Mouse (Mus musculus) stomach, embryonic 14.5 days (tissue): ENCODE data around the gene Lig1. TPM values are rescaled to one million over a fixed set of nuclear protein-coding genes. Genes with fewer than 3 reads are reported as not detected.

Source experiments
- ATAC-seq: fragments of 200-750 bp; cut with Nextera tagmentation; 2 replicates; pipeline ENCODE4 v1.8.0; 2017; ENCODE audit warnings: low read depth, moderate TSS enrichment; ENCODE audit not compliant: insufficient number of reproducible peaks, insufficient read depth, low FRiP score
- H3K27ac ChIP-seq: fragments of 300-500 bp; sonication (generic); 2 replicates; pipeline ENCODE4 v1.5.1; 2014; ENCODE audit warnings: mild to moderate bottlenecking, low read length, moderate library complexity, mixed read lengths
- H3K27me3 ChIP-seq: fragments of 300-500 bp; sonication (generic); 2 replicates; pipeline ENCODE4 v1.6.1; 2014; ENCODE audit warnings: low read length, control low read depth, mixed read lengths; ENCODE audit not compliant: control insufficient read depth, insufficient read depth
- H3K36me3 ChIP-seq: fragments of 300-500 bp; sonication (generic); 2 replicates; pipeline ENCODE4 v1.6.1; 2014; ENCODE audit warnings: mild to moderate bottlenecking, control low read depth, low read length, moderate library complexity, mixed read lengths; ENCODE audit not compliant: control insufficient read depth, insufficient read depth
- H3K4me1 ChIP-seq: fragments of 300-500 bp; sonication (generic); 2 replicates; pipeline ENCODE4 v1.6.1; 2014; ENCODE audit warnings: low read length, control low read depth, mixed read lengths; ENCODE audit not compliant: control insufficient read depth, insufficient read depth
- H3K4me2 ChIP-seq: fragments of 300-500 bp; sonication (generic); replicated peaks from 2 replicates; pipeline ENCODE4 v1.6.1; 2014; ENCODE audit warnings: low read depth, low read length, control low read depth
- H3K4me3 ChIP-seq: fragments of 300-500 bp; sonication (generic); 2 replicates; pipeline ENCODE4 v1.5.1; 2014; ENCODE audit warnings: low read depth, low read length, control low read depth
- H3K9ac ChIP-seq: fragments of 300-500 bp; sonication (generic); replicated peaks from 2 replicates; pipeline ENCODE4 v1.6.1; 2014; ENCODE audit warnings: low read depth, mild to moderate bottlenecking, control low read depth, low read length, moderate library complexity, mixed read lengths
- H3K9me3 ChIP-seq: fragments of 300-500 bp; sonication (generic); 2 replicates; pipeline ENCODE4 v1.6.1; 2016; ENCODE audit warnings: low read depth, low read length, control low read depth; ENCODE audit not compliant: control insufficient read depth
- WGBS: fragments of 180-500 bp; shearing (Covaris S2); extraction: QIAGEN DNeasy Blood & Tissue Kit; methylation state at CpG from one replicate; pipeline ENCODE4 v1.1.7; 2014; 5-methylcytosine and 5-hydroxymethylcytosine counted together
- polyA plus RNA-seq: library from polyadenylated mRNA; unstranded; fragments of >200 nt; fragmentation: Nextera tagmentation; extraction: Ambion mirVana; gene quantifications from 2 replicates; pipeline ENCODE4 v1.2.1, GENCODE M21; 2014

The Lig1 gene
- 117 and 124 TPM in 2 replicates for polyA plus RNA-seq

DNA sequence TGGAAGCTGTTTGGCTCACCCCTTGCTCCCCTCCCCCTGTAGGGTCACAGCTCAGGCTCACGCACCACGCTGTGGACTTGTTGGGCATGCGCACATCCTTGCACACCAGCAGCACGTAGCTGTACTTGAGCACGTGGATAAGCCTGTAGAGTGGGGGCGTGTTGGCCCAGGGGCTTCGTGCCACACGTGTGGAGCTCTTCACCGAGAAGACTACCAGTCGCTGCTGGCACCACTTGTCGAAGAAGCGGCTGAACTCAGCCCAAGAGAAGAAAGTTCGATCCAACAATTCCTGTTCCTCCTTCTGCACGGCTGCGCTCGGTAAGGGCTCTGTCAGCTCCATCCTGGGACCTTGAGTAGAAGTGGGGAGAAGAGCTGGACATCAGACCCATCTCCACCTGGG lies at the start of gene Lig1:
Gene Lig1, plus strand, starts transcription at position 203 of the 400 bp plus-strand sequence.
- peaks cover 15% of the 10 kb centered on the region for H3K36me3 ChIP-seq
- ATAC-seq, result no peak
- WGBS, result 97% methylated on average over 16 of the region's 16 CpGs
- no peaks in the 10 kb centered on the region for H3K27me3 ChIP-seq
- no peaks in the 10 kb centered on the region for H3K9me3 ChIP-seq
- H3K4me1 ChIP-seq, result no peaks in the 10 kb centered on the region
- H3K4me2 ChIP-seq, result peak within 1 kb of the TSS; percentile 74
- peak within 1 kb of the TSS; percentile 42 for H3K4me3 ChIP-seq
- peak within 1 kb of the TSS; percentile 35; the same call in 1 of the 2 replicates for H3K27ac ChIP-seq
- H3K9ac ChIP-seq, result peak within 1 kb of the TSS; percentile 32

DNA sequence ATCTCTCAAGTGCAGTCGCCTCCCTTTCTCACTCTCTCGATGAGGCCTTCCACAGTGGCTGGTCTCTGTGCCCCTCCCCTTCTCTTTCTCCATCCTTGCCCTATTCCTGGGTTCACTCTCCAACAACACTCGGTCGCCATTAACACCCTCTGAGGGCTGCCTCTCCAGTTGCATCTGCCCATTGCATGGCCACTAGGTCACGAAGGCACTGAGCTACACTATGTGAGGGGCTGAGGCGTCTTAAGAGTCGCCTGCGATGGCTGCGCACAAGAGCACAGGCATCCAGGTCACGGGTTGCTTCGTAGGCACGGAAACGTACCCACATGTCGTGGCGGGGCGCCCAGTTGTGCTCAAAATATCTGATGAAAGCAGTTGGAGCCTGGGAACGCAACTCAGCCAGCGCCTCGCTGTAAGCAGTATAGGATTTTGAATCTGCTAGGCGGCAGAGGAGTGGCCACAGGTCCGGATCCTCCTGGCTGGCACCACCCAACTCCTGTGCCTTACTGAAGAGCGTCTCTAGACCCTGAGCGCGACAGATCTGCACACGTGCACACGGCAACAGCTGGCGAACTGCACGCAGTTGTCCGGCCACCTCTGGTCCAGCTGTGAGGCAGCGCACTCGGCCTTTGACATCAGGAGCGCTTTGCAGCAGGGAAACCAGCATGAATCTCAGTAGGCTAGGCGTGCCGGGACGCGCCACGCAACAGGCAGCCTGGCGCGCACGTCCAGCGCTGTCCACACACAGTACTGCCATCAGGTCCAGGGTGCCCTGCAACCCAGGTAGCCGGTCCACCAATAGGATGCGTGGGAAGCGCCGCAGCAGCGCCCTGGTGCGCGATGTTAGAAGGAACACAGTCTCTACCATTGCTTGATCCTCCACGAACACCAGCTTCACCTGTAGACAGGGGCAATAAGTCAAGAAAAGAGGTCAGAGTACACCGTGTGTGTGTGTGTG lies 16.1 kb upstream of the Lig1 start:
- Histone ChIP-seq H3K9ac (no peak overlapping the region), H3K27ac (no peak overlapping the region), H3K4me1 (no peaks in the 10 kb centered on the region), H3K36me3 (no peaks in the 10 kb centered on the region), H3K4me3 (no peak overlapping the region), H3K4me2 (no peak overlapping the region), H3K9me3 (no peaks in the 10 kb centered on the region), H3K27me3 (no peaks in the 10 kb centered on the region)
- 0 out of 2 replicates have a peak, but pooled peaks have one; percentile 33 for ATAC-seq
- 41% methylated on average over 50 of the region's 50 CpGs for WGBS

DNA sequence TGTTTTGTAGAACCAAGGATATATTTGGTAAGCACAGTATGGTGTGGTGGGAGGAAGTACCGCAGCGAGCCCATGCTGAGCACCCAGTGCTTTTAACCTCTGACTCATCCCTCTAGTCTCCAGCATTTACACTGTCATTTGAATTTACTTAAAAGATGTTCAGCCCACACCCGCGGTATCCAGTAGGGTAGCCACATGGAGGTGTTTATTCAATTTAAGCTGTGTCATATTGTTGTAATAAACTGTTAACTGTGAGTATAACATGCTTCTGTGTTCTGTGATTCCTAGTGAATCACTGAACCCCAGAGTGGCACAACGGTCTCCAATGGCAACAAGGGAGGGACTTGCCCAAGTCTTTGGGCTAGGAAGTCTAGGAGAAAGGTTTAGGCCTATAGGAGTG lies 13.2 kb upstream of the Lig1 start:
- H3K9me3 ChIP-seq, result no peaks in the 10 kb centered on the region
- WGBS, result 83% methylated on average over 5 of the region's 5 CpGs
- ATAC-seq, result no peak

DNA sequence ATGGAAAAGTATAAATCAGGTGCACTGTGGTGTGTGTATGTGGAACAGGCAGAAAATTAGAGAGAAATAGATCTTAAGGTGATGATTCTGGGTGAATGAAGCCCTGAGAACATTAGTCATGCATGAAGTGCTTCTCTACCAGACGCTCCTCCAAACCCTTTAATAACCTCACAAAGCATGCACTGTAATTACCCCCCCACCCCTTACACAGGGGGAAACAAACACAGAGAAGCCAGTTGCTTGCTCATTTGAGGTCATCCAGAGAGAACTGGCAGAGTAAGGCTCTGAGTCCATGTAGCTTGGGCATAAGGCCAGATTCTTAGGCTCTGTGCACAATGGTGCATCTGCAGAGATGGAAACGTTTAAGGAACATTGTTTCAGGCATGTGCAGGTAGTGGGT lies 12.7 kb upstream of the Lig1 start:
- Histone ChIP-seq H3K4me3 (no peak overlapping the region), H3K4me1 (no peaks in the 10 kb centered on the region), H3K36me3 (peaks cover 3% of the 10 kb centered on the region; the same call in 1 of the 2 replicates), H3K9ac (no peak overlapping the region), H3K27me3 (no peaks in the 10 kb centered on the region), H3K27ac (no peak overlapping the region), H3K9me3 (no peaks in the 10 kb centered on the region), H3K4me2 (no peak overlapping the region)
- WGBS, result 69% methylated on average over 2 of the region's 2 CpGs
- ATAC-seq, result no peak

More for the DNA sequence above, 13.2 kb upstream of the Lig1 start:
- no peak overlapping the region for H3K27ac ChIP-seq
- H3K9ac ChIP-seq, result no peak overlapping the region
- H3K4me3 ChIP-seq, result no peak overlapping the region
- no peaks in the 10 kb centered on the region for H3K4me1 ChIP-seq
- H3K27me3 ChIP-seq, result no peaks in the 10 kb centered on the region
- peaks cover under 1% of the 10 kb centered on the region; the same call in 1 of the 2 replicates for H3K36me3 ChIP-seq
- H3K4me2 ChIP-seq, result no peak overlapping the region

DNA sequence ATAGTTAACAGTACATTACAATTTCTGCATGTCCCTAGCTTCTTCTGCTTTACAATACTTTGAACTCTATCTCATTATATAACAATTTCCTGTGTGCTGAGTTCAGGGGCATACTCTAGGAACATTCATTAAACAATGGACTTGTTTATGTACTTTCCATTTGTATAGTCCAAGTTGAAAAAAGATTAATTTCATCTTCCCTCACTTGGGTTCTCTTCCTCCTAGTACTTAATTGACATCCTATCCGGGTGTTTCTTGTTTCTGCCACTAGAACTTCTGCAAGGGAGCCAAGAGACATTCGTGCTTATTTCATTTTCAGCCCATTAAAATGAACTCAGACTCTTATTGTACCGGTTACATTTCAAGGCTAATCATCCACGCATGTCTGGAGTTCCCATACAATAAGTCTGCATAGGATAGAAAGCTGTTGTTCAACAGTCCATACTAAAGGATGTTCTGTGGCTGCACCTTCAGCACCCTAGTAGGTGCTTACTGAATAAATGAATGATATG lies 8.3 kb upstream of the Lig1 start:
- Histone ChIP-seq H3K9me3 (no peaks in the 10 kb centered on the region), H3K27ac (no peak overlapping the region), H3K4me2 (no peak overlapping the region), H3K36me3 (peaks cover 3% of the 10 kb centered on the region; the same call in 1 of the 2 replicates), H3K27me3 (no peaks in the 10 kb centered on the region), H3K4me1 (no peaks in the 10 kb centered on the region), H3K9ac (no peak overlapping the region), H3K4me3 (no peak overlapping the region)
- 85% methylated on average over 4 of the region's 4 CpGs for WGBS
- ATAC-seq, result no peak

DNA sequence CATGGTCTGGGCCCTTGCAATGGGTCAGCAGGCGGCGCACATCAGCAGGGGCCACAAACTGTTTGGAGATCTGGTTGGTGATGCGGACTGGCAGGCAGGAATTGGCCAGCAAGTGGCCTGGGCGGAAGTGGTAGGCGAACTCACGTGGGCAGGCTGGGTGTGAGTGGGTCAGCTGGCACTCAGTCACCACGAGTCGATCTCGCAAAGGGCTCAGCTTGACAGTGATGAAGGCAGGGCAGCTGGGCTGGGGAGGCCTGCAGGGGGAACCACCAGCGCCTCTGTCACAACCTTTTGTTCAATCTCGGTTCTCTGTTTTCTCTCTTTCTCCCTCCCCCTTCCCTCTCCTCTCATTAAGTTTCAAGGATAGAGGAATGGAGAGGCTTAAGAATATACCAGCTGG lies 7.7 kb upstream of the Lig1 start:
- H3K27ac ChIP-seq, result no peak overlapping the region
- no peaks in the 10 kb centered on the region for H3K4me1 ChIP-seq
- peaks cover 3% of the 10 kb centered on the region; the same call in 1 of the 2 replicates for H3K36me3 ChIP-seq
- H3K9ac ChIP-seq, result no peak overlapping the region
- no peak overlapping the region for H3K4me2 ChIP-seq
- 75% methylated on average over 11 of the region's 11 CpGs for WGBS
- no peaks in the 10 kb centered on the region for H3K9me3 ChIP-seq
- ATAC-seq, result no peak
- no peak overlapping the region for H3K4me3 ChIP-seq
- no peaks in the 10 kb centered on the region for H3K27me3 ChIP-seq

DNA sequence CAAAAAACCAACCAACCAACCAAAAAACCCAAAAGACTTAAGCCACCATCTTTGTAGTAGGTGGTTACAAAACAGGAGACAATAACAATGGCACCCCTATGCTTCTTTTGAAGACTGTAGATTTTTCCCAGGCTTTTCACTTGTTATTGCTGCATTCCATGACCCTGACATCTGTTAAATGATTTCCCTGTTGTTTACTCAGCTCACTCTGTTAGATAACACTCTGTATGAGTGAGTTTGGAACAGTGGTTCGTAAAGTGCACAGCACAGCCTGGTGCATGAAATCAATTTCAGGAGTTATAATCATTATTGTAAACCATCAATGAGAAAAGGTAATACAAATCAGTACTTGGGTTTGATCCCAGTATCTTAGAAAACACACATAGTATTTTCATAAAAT lies 5.4 kb upstream of the Lig1 start:
- H3K4me3 ChIP-seq, result no peak overlapping the region
- H3K4me2 ChIP-seq, result no peak overlapping the region
- H3K9ac ChIP-seq, result no peak overlapping the region
- H3K36me3 ChIP-seq, result peaks cover 12% of the 10 kb centered on the region; the same call in 1 of the 2 replicates
- H3K27me3 ChIP-seq, result no peaks in the 10 kb centered on the region
- no peaks in the 10 kb centered on the region for H3K4me1 ChIP-seq
- H3K27ac ChIP-seq, result no peak overlapping the region
- ATAC-seq, result no peak
- 69% methylated on average over 1 of the region's 1 CpGs for whole genome bisulfite sequencing
- no peaks in the 10 kb centered on the region for H3K9me3 ChIP-seq

DNA sequence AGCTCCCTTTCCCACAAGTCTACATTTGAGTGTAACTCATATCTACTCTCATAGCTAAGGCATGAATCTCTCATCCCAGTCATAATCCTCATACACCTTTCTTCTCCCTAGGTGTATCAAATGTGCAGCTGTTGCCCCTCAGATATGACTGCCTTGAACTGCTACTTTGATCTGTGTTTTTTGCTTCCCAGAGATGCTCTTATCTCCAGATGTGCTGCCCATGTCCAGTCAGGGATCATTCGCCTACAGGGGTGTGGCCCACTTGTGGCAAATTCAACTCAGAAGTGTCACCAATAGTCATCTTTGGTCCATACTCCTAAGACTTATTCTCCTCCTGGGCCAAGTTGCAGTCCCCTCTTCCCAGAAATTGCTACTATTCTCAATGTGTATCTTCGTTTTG lies 750 bp downstream of the Lig1 start:
- peaks cover 16% of the 10 kb centered on the region for H3K36me3 ChIP-seq
- WGBS, result 31% methylated on average over 2 of the region's 2 CpGs
- peak overlapping the region; percentile 74 for H3K4me2 ChIP-seq
- H3K4me3 ChIP-seq, result peak overlapping the region; percentile 42
- no peaks in the 10 kb centered on the region for H3K9me3 ChIP-seq
- H3K27me3 ChIP-seq, result no peaks in the 10 kb centered on the region
- H3K4me1 ChIP-seq, result no peaks in the 10 kb centered on the region
- no peak for ATAC-seq
- peak overlapping the region; percentile 32 for H3K9ac ChIP-seq
- H3K27ac ChIP-seq, result peak overlapping the region; percentile 35; the same call in 1 of the 2 replicates
